Mouse (Mus musculus): ENCODE results near the gene Dynlt1c.
"Not testable (repeated sequence)": the region's sequence is repeated elsewhere in the genome, so short reads cannot be mapped to it uniquely, and the experiment has no call there.

Gene Dynlt1c

DNA sequence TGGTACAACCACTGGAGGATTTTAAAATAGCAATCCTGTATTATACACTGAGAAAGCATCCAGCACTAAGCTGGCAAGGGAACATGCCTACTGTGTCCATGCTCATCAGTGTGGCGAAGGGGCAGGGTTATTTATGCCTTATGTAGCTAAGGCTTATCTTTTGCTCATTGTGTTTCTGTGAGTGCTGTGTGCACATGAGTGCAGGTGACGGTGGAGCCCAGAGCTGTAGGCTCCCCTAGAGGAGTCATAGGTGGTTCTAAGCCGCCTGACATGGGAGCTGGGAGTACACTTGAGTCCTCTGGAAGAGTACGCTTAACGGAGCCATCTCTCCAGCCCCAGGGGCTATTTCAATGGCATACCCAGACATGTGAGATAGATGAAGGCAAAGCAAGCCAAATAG is 17.8 kb downstream of the Dynlt1c start:
- not testable (repeated sequence) for DNase-seq (ENCODE audit: low read depth, low spot score)

DNA sequence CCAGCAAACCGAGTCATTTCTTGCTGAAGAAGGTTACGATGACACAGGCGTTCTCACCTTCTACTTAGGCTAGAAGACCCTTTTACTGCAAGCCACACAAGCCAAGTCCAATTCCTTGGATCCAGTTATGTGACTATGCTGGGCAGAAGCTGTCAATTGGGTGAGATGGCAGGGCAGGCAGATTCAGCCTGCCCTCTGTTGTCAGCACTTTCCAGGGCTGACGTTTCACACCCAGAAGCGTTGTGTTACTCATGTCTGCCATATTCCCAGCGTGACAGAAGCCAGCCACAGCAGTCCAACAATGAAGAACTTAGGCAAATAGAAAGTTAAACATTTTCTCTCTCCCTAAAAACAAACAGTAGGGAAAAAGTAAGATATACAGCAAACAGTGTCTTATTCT is 18.6 kb downstream of the Dynlt1c start:
- not testable (repeated sequence) for DNase-seq (ENCODE audit: low read depth, low spot score)

DNA sequence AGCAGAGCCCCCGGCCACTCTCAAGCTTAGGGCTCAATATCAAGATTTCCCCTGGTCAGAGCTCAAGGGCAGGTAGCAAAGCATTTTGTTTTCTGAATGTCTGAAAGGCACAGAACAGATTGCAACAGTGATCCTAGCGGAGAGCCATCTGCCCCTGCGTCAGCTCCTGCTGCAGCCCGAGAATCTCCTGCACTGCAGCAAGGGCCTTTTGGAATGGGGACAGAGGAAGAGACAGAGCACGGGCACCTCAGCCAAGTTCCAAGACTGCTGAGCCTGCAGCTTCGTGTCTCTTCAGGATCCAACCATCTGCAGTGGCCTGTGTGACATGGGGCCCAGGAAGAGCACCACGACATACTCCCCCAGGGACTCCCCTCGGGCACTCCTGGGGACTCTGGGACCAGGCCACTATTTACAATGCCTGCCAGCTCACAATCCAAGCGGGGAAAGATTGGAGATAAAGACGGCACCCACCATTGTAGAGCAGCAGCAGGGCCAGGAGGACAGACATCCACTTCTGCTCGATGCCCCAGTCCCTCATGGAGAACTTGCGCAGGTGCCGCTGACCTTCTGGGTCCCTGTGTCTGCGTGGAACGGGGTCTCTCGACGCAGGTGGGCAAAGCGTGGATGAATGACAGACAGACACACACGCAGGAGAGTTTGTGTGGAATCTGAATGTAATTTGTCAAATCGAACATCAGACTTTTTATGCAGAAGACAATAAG is 19.4 kb downstream of the Dynlt1c start:
- DNase-seq (ENCODE audit: low read depth, low spot score), result not testable (repeated sequence)

DNA sequence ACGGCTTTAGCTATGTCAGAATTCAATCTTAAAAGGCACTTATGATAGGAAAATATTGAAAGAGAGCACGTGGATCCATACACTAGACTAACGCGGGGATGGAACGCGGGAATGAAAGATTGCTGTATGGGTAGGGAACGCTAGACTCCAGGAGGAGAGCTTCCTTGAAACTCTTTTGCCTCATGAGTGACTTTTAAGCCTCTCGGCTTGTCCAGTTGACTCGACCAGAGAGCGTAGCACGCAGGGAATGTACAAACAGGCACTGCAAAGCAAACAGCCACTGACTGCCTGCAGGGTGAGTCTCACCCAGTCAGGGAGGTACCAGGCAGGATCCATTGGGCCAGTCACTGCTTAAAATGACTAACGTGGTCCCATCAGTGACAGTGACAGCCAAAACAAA is 20.5 kb downstream of the Dynlt1c start:
- not testable (repeated sequence) for DNase-seq (ENCODE audit: low read depth, low spot score)

DNA sequence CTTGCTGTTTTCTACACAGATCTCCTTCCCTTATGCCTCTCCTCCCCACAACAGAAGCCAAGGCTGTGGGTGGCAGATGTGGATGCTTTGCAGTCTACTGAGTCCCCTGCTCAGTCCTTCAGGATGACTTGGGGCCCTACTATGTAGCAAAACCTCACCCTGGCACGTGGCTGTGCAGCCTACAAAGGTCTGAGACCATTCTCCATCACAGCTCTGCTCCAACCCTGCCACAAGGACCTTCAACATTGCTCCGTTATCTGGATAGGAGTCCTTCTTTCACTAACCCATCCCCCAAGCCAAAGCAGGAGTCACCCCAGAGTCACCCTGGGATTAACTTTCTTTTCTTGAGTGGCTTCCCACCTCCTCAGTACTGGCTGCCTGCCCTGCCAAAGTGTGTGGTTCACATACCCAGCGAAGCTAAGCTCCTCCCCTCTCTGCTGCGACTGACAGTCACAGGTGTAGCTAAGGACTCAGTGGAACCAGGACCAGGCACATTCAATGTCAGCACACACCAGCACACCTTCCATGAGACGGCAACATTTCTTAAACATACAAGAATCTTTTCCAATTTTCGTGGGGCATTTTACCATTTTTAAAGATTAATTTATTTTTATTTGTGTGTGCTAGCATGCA is 23.6 kb downstream of the Dynlt1c start:
- DNase-seq (ENCODE audit: low read depth, low spot score), result not testable (repeated sequence)

DNA sequence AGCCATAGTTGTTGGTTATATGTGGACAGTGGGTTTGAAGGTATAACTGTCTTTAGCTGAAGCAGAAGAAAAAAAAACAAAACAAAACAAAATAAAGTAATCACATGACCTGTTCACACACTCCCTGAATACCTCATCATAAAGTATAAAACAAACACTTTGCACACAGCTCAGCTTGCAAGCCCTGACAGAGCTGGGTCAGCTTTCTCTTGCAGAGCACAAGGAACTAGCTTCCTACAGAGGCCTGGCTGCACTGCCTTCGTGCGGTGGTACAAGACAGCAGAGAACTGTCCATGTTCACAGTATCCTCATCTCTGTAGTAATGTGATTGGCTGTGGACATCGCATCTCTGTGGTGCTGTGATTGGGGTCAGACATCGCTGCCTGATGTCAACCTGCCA is 28.9 kb downstream of the Dynlt1c start:
- not testable (repeated sequence) for DNase-seq (ENCODE audit: low read depth, low spot score)

DNA sequence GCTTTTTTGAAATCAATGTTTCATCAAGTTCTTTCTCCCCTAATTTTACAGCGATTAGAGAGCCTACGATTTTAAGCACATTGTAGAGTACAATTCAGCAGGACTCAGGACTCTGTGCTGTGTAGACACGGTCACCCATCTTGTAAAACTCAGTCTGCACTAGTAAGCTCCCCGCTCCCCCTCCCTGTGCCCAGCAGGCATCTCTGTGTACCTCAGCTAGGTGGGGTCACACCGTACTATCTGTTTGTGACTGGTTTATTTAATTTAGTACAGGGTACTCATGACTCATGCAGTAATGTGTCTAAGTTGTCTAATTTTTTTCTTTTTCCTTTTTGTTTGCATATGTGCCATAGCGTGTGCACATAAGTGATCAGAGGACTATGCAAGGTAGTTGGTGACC is 31.4 kb downstream of the Dynlt1c start:
- DNase-seq (ENCODE audit: low read depth, low spot score), result not testable (repeated sequence)

DNA sequence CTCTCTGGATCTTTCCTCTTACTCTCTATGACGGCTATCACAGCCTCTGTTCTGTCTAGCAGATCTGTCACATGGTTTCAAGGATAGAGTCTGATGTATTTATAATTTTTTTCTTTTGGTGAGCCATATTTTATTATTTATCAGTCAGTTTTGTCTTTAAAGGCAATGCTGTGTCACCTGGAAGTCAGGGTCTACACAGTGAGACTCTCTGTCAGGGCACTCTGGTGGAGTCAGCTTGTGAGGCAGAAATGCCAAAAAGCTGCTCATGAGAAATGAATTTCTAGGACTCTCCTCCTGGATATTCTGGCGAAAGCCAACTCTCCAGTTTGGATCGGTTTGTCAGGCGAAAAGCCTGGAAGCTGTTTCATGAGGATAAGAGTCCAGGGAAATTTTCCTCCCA is 34.3 kb downstream of the Dynlt1c start:
- not testable (repeated sequence) for DNase-seq (ENCODE audit: low read depth, low spot score)

DNA sequence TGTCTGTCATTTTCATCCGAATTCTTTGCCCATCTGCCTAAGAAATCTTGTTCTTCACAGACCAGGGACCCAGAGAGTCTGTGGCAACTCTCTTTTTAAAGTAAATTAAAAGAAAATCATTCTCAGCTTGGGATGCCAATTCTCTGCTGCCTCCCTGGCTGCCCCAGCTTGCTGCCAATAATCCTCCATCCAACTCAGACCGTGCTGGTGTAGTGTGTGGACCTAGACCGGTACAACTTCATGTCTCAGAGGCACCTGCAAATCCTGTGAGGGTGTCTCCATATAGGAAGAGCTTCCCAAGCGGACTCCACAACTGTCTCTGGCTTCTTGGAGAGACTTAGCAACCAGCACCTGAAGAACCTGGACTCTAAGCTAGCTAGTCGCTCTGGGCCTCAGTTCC is 35.4 kb downstream of the Dynlt1c start:
- DNase-seq (ENCODE audit: low read depth, low spot score), result no peak

DNA sequence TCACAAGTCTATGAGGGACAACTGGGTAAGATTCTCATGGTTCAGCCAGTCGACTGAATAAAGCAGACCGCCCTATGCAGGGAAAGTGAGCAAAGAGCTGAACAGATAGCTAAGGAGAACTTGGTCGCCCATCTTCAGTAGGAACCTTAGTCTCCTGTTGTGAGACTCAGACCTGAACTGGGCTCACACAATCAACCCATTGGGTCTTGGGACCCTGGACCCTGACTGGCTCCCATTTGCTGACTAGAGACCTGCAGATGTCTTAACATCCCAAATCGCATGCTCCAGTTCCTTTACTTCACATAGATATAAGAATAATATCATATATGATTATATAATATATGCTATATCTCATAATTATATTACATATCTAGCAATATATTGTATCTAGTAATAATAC is 36.0 kb downstream of the Dynlt1c start:
- not testable (repeated sequence) for DNase-seq (ENCODE audit: low read depth, low spot score)

DNA sequence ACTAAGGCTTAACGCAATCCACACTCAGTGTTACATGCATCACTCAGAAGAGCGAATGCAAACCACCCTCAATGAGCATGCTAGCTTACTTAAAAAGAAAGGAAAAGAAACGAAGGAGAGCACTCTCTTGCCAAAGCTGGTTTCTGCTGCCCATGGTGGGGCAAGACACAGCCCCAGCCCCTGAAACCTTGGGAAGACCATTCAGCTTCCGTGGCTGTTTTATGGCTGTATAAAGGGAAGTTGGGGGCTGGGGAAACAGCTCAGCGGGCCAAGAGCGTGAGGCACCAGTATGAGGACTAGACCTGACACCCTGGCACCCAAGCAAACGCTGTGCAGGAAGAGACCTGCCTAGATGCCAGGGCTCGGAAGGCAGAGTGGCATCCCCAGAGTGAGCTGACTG is 37.0 kb downstream of the Dynlt1c start:
- not testable (repeated sequence) for DNase-seq (ENCODE audit: low read depth, low spot score)

DNA sequence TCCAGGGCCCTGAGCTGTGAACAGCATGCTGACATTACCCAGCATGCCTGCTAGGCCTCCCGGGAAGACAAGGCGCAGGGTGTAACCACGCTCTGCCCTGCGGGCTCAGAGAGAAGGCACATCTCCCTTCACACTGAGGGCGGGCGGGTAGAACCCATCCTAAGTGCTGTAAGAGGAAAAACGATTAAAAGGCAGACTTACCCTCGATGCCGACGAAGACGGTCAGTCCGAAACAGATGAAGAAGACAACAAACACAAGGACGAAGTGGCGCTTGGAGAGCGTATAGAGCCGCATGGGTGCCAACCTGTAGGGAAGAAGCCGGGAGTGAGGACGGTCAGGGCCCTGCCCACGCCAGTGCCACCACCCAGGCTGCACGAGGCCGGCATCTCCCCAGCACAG is 38.0 kb downstream of the Dynlt1c start:
- DNase-seq (ENCODE audit: low read depth, low spot score), result not testable (repeated sequence)

DNA sequence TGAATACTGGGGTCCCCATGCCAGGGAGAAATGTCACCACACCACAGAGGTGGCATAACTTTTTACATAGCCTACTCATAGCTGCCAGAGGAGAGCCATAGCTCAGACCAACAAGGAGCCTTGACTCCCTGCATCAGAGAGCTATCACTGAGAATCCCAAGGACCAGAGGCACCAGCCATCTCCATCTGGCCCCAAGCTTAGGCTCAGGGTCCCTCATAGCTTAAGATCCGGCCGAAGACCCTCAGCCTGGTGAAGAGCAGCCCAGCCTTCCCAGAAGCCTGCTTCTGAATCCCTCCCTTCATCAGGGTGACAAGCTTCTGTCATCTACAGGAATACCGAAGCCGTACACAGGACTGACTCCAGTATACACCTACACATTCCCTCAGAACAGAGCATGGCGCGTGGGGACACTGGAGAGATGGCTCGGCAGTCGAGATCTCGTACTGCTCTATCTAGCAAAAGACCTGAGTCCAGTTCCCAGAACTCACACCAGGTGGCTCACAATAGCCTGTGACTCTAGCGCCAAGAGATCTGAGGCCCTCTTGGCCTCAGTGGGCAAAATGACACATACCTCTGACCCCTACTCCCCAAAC is 38.7 kb downstream of the Dynlt1c start:
- not testable (repeated sequence) for DNase-seq (ENCODE audit: low read depth, low spot score)

DNA sequence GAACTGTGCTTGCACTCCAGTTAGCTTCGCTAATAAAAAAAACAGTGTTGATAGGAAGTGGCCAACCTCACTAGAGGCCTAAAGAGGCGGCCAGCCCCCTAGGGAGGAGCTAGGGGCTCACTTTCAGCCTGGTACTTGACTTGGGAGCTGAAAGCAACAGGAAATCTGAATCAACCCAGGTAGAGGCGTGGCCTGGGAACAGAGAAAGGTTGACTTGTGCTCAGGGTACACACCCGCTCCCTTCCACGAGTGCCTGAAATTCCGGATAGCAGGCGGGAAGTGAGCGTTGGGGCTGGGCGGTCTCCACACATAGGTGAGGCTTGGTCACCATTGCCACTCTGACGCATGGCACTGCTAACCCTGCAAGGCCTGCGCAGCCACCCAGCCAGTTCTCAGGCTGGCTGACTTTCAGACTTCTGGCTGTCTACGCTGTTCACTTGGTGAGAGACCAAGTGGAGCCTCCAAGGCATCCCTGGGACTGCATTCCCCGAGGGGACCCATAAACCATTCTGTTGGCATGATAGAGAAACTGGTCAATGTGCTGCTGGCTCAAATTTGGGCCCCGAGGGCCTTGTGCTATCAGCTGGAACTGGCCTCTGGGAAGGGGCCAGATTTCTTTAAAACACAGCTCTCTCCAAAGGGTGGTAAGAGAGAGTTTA is 39.4 kb downstream of the Dynlt1c start:
- not testable (repeated sequence) for DNase-seq (ENCODE audit: low read depth, low spot score)

DNA sequence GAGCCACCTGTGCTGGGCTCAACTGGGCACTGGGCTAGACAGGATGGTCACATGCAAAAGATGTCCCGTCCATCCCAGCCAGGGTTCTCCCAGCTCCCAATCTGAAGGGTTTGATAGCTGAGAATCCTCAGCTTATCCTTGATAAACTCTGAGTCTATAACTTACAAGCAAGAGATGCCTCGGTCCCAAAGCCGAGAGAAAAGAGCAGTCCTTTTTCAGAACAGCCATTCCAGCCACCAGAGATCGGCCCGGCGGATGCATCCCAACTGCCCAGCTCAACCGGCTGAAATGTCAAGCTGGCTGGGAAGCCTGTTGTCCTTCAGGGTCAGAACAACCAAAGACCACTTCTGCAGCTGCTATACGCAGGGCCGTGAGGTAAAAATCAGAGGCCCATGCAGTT is 42.7 kb downstream of the Dynlt1c start:
- DNase-seq (ENCODE audit: low read depth, low spot score), result not testable (repeated sequence)

DNA sequence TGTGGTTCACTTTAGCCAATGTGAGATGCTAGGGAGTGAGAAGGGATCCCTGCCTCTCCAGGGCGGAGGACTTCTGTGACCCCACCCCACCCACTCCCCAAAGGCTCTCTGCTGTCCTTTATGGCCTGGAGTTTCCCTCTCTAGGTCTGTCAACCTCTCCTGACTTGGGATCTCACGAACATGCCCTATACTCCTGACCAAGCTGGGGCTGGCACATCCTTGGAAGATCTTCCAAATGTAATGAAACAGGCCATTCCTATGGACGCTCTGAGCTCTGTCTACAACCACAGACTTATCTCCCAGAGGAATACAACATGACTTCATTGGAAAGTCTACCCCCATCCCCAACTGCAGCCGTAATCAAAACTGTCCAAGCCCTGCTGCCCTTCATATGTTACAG is 43.2 kb downstream of the Dynlt1c start:
- DNase-seq (ENCODE audit: low read depth, low spot score), result not testable (repeated sequence)

DNA sequence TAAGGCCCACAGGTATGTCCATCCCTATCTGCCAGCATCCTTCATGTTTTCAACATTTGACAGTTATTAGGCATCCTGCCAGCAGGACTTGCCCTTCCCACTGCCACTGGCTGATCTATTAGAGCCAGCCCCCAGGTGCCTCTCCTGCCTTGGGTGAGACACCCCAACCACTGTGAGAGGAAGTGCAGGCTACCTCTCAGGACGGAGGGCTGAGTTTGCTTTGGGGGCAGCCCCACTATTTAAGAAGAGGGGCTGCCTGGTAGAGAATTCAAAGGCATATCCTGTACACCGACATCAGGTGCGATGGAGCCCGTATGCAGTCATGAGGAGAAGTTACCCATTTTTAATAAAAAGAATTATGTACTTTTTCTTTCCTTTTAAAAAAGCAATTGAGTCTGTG is 44.2 kb downstream of the Dynlt1c start:
- not testable (repeated sequence) for DNase-seq (ENCODE audit: low read depth, low spot score)

DNA sequence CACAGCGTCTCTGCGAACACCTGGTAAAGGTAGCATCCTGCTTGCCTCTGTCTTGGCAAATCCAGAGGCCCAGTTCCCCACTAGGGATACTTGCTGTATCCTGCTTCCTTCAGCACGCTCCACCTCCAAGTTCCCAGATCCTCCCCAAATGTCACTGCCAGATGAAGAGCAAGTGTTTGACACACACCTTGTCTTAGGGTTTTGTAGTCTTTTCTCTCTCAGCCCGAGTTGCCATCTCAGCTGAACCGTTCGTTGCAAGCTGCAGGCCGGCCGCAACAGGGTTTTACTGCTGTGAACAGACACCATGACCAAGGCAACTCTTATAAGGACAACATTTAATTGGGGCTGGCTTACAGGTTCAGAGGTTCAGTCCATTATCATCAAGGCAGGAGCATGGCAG is 45.4 kb downstream of the Dynlt1c start:
- not testable (repeated sequence) for DNase-seq (ENCODE audit: low read depth, low spot score)

DNA sequence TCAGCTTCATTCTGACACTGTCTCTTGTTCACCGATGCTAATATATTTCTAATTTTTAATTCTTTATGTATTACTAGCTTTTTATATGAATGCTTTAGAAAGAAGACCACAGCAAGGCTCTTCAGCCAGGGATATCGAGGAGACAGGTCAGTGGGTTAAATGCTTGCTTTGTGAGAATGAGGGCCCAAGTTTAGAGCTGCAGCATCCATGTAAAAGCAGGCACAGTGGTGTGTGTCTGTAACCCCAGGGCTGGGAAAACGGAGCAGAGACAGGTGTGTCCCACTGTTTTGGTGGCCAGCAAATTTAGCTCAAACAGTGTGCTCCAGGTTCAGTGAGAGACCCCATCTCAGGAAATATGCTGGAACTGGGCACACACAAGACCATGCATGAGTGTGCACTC is 46.0 kb downstream of the Dynlt1c start:
- not testable (repeated sequence) for DNase-seq (ENCODE audit: low read depth, low spot score)

DNA sequence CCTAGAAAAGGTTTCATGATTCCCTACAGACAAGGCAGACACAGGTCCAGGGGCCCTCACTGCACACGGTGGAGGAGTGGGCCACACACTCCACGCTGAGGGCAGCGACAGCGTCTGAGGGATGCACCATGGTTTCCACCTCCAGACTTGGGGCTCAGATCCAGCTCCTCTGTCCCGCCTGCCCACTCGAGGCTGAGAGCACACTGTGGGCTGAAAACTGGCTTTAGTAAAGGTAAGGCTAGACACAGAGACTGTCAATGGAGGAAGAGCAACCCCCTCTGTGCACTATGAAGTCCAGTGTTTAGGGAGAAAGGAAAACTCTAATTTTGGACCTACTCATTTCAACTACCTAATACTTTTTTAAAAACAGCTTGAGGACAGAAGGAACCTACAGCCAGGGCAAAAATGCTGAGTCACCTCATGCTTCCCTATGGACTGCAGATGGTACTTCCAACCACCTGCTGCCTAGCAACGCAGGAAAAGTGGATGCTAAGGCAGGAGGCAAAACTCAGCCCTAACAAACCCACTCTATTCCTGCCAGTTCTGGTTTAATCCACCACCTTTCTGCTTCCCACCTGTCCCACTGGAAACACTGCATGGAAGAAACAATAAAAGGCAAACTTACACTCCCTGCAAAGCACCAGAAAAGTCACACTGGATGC is 49.6 kb downstream of the Dynlt1c start:
- DNase-seq (ENCODE audit: low read depth, low spot score), result not testable (repeated sequence)

DNA sequence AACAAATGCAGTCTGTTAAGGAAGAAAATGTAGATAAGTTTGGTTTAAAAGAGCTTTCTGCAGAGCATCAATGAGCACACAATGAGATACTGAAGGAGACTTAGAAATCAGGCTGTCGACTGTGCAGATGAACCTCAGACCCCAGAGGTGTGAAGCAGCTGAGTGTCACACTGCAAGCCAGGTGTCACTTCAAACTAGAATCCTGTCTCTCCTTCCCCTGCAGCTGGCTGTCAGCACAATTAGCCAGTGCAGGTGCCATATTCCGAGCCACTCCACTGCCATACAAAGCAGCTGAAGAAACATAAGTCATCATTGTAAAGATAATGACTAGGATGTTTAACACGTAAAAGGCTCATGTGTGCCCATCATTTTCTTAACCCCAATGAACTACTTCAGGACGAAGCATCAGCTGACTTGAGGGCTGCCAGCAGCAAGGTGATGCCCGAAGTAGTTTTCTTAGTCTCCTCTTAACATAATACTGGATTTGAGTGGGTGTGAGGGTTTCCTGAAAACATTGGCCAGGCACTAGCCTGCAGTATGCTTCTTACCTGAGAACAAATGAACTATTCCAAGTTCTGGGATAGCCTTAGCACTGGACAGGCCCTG is 52.0 kb downstream of the Dynlt1c start:
- DNase-seq (ENCODE audit: low read depth, low spot score), result not testable (repeated sequence)

All from retina, postnatal 7 days (tissue).